Mouse (Mus musculus) C2C12 (cell line): ENCODE results near the gene Khdc4. TPM values are rescaled to one million over a fixed set of nuclear protein-coding genes. Genes with fewer than 3 reads are reported as not detected.

Experiments
- H3K27me3 ChIP-seq: one replicate; pipeline ENCODE4 v1.6.1; 2011; ENCODE audit not compliant: control insufficient read depth, insufficient read depth, insufficient read length
- H3K36me3 ChIP-seq: one replicate; pipeline ENCODE4 v1.6.1; 2011; ENCODE audit not compliant: control insufficient read depth, insufficient read depth
- H3K4me3 ChIP-seq: one replicate; pipeline ENCODE4 v1.5.1; 2011; ENCODE audit warnings: mild to moderate bottlenecking, control low read depth; ENCODE audit not compliant: poor library complexity, insufficient read depth, severe bottlenecking
- H3K79me2 ChIP-seq: one replicate; pipeline ENCODE4 v1.6.1; 2011; ENCODE audit not compliant: control insufficient read depth, insufficient read depth
- H3K79me3 ChIP-seq: one replicate; pipeline ENCODE4 v1.6.1; 2011; ENCODE audit warnings: low read depth, control low read depth
- H3ac ChIP-seq: one replicate; pipeline ENCODE3; 2011; ENCODE audit warnings: low read depth; ENCODE audit not compliant: control insufficient read depth, insufficient read length
- CEBPB ChIP-seq: IDR thresholded peaks from one replicate; pipeline ENCODE4 v1.6.1; 2011; ENCODE audit warnings: low read depth, mild to moderate bottlenecking, control low read depth, moderate library complexity
- CTCF ChIP-seq: IDR thresholded peaks from one replicate; pipeline ENCODE4 v1.5.1; 2011; ENCODE audit not compliant: control insufficient read depth, insufficient read depth, insufficient read length
- FOSL1 ChIP-seq: IDR thresholded peaks from one replicate; pipeline ENCODE4 v1.8.0; 2011; ENCODE audit warnings: mild to moderate bottlenecking, low read length; ENCODE audit not compliant: poor library complexity, insufficient read depth, severe bottlenecking
- MAX ChIP-seq: IDR thresholded peaks from one replicate; pipeline ENCODE4 v1.6.1; 2011; ENCODE audit warnings: mild to moderate bottlenecking, control low read depth
- MYOD1 ChIP-seq: IDR thresholded peaks from one replicate; pipeline ENCODE4 v1.6.1; 2011; ENCODE audit warnings: low read depth; ENCODE audit not compliant: control insufficient read depth, insufficient read length
- MYOG ChIP-seq: IDR thresholded peaks from one replicate; pipeline ENCODE4 v1.6.1; 2011; ENCODE audit not compliant: control insufficient read depth, insufficient read length; ENCODE audit errors: extremely low read depth
- USF1 ChIP-seq: IDR thresholded peaks from one replicate; pipeline ENCODE4 v1.6.1; 2011; ENCODE audit warnings: low read depth, mild to moderate bottlenecking, control low read depth, moderate library complexity
- long read RNA-seq, 2 experiments: library from polyadenylated mRNA; unstranded; transcript quantifications; one replicate each; pipeline ENCODE4 v2.0.0; 2019 to 2020
- polyA plus RNA-seq: library from polyadenylated mRNA; unstranded; fragments of >200 nt; fragmentation: generic; extraction: Trizol; gene quantifications from one replicate; pipeline ENCODE4 v1.2.1, GENCODE M21; 2012; ENCODE audit warnings: missing spikeins

Gene Khdc4
- polyA plus RNA-seq = 14.4 TPM
- long read RNA-seq, experiment 1, transcript Khdc4-201 (14 exons, 2,981 nt) = major isoform, 11 of 18 reads
- long read RNA-seq, experiment 1, partial matches to known transcripts = 0 of 18 reads
- long read RNA-seq, experiment 1, other reads (novel, unspliced or antisense) = 6 of 18 reads
- long read RNA-seq, experiment 2, transcript Khdc4-201 (14 exons, 2,981 nt) = major isoform, 14 of 28 reads
- long read RNA-seq, experiment 2, partial matches to known transcripts = 3 of 28 reads
- long read RNA-seq, experiment 2, other reads (novel, unspliced or antisense) = 6 of 28 reads

DNA sequence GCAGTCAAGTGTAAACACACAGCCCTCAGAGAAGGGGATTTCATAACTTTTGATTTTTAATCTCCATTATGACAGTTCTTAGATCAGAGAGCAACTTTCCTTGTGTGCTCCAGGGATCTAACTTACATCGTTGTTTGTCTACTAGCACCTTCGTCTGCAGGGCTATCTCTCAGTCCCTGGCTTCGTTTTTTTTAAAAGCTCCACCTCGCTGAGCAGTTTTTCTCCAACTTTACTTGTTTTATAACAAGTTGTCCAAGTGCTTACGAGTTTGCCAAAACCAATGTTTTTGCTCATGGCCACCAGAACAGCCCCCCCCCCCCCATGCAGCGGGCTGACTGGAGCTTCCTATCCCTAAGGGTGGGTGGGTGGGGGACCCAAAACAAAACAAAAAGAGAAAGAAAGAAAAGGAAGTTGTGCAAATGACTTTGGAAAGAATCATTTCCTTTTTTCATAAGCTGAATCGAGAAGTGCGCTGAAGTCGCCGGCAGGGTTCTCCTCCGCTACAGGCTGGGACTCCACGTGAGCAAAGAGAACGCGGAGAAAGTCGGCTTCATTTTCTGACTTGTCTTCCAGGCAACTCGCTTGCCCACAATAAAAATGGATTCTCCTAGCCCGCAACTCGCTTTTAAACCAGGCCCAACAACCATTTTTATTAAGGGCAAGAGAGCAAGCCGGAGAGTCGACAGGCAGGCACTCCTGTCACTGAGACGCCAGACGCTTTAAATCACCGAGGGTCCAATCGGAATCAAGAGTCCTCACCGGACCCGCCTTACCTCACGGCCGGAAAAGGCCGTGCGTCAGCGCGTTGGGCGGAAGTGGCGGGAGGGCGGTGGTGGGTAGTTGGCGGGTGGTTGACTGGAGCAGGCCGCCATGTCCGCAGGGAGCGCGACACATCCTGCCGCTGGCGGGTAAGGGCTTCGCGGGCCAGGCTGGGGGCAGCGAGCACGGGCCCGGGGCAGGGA, at the start of gene Khdc4:
Gene Khdc4 (plus strand): TSS at position 824 of the 962 bp plus-strand sequence.
- peak within 1 kb of the TSS; percentile 98 for H3ac ChIP-seq
- peak within 1 kb of the TSS; percentile 89 for H3K4me3 ChIP-seq
- H3K79me2 ChIP-seq = peaks cover 47% of the 10 kb centered on the region
- H3K36me3 ChIP-seq = peaks cover 32% of the 10 kb centered on the region
- peaks cover 46% of the 10 kb centered on the region for H3K79me3 ChIP-seq
- peak; percentile 43 for TF ChIP-seq MAX
- TF ChIP-seq FOSL1 = no peak
- TF ChIP-seq CTCF = no peak
- no peak for TF ChIP-seq USF1
- H3K27me3 ChIP-seq = no peaks in the 10 kb centered on the region

GRCm38 (mm10) chr3:88636555-88636986, 49.0 kb upstream of the Khdc4 start:
- H3K79me2 ChIP-seq = peaks cover 20% of the 10 kb centered on the region
- H3K4me3 ChIP-seq = no peak overlapping the region
- no peak overlapping the region for H3ac ChIP-seq
- no peaks in the 10 kb centered on the region for H3K27me3 ChIP-seq
- no peak for TF ChIP-seq USF1
- TF ChIP-seq CEBPB = no peak
- no peak for TF ChIP-seq MYOD1
- TF ChIP-seq FOSL1 = no peak
- TF ChIP-seq MYOG = no peak
- H3K36me3 ChIP-seq = peaks cover 96% of the 10 kb centered on the region
- H3K79me3 ChIP-seq = peaks cover 13% of the 10 kb centered on the region

- Histone ChIP-seq H3ac (no peak overlapping the region), H3K79me3 (peaks cover 11% of the 10 kb centered on the region), H3K4me3 (no peak overlapping the region), H3K79me2 (peaks cover 14% of the 10 kb centered on the region), H3K27me3 (no peaks in the 10 kb centered on the region), H3K36me3 (peaks cover 96% of the 10 kb centered on the region)
- TF ChIP-seq MYOG (no peak), MYOD1 (no peak), MAX (no peak), CEBPB (no peak), CTCF (no peak)
Observed at GRCm38 (mm10) chr3:88637134-88637533, 48.5 kb upstream of the Khdc4 start.

GRCm38 (mm10) chr3:88639239-88639638, 46.4 kb upstream of the Khdc4 start:
- Histone ChIP-seq H3K4me3 (no peak overlapping the region), H3K27me3 (no peaks in the 10 kb centered on the region), H3ac (no peak overlapping the region), H3K79me2 (no peaks in the 10 kb centered on the region), H3K79me3 (peaks cover 3% of the 10 kb centered on the region), H3K36me3 (peaks cover 97% of the 10 kb centered on the region)
- TF ChIP-seq CEBPB (no peak), FOSL1 (no peak), MYOD1 (no peak), USF1 (no peak), MAX (no peak), MYOG (no peak), CTCF (no peak)

DNA sequence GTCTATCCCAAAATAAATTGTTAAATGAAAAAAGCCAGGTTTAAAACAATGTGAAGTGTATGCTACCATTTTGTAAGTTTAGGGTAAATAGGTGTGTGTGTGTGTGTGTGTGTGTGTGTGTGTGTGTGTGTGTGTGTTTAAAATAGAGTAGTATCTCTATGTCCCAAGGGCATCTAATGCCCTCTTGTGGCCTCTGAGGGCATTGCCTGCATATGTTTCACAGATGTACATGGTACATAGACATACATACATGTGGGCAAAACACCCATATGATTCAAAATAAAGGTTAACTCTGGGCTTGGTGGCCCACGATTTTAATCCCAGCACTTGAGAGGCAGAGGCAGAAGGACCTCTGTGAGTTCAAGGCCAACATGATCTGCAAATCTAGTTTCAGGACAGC, 44.9 kb upstream of the Khdc4 start:
- Histone ChIP-seq H3K4me3 (no peak overlapping the region), H3K79me2 (no peaks in the 10 kb centered on the region), H3K79me3 (no peaks in the 10 kb centered on the region), H3K27me3 (no peaks in the 10 kb centered on the region), H3ac (no peak overlapping the region), H3K36me3 (peaks cover 98% of the 10 kb centered on the region)
- no peak for TF ChIP-seq MYOG
- no peak for TF ChIP-seq USF1
- peak; percentile 3 for TF ChIP-seq CTCF

GRCm38 (mm10) chr3:88643078-88643477, 42.5 kb upstream of the Khdc4 start:
- TF ChIP-seq MAX = no peak
- no peak for TF ChIP-seq USF1
- no peak for TF ChIP-seq FOSL1
- TF ChIP-seq CEBPB = no peak
- Histone ChIP-seq H3ac (no peak overlapping the region), H3K36me3 (peaks cover 99% of the 10 kb centered on the region)

More at GRCm38 (mm10) chr3:88643078-88643477, 42.5 kb upstream of the Khdc4 start:
- Histone ChIP-seq H3K27me3 (no peaks in the 10 kb centered on the region), H3K79me2 (no peaks in the 10 kb centered on the region), H3K79me3 (no peaks in the 10 kb centered on the region), H3K4me3 (no peak overlapping the region)
